Mouse (Mus musculus): ENCODE results near the gene Abhd5. TPM values are rescaled to one million over a fixed set of nuclear protein-coding genes. Genes with fewer than 3 reads are reported as not detected.

Abhd5 gene
- polyA plus RNA-seq, 1 experiment from 2014 or later, result 57.5 TPM

DNA sequence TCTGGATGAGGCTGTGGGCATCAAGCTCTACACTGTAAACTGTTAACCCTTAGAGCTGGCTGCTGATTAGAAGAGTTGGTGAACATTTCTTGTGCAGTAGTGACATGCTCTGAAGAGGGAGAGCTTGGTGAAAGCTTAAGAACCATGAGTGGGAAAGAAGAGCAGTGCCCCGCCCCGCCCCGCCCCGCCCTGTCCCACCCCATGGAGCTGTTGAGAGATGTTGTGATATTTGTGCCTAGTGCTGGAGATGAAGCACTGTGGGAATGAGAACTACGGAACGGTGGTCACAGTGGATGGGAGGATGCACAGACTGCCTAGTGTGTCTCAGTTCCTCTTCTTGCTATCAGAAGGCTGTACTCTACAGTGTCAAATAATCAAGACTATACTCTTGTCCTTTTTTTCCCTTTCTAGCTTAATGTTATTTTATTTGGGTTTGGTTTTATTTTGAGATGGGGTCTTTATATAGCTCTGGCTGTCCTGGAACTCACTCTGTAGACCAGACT lies 18.9 kb downstream of the Abhd5 start:
- no peak overlapping the region for H3K4me3 ChIP-seq (ENCODE audit: low read depth, low read length)
- ATAC-seq (no peak), DNase-seq (ENCODE audit: low spot score) (no peak)
- H3K9me3 ChIP-seq (ENCODE audit: low read length), result no peaks in the 10 kb centered on the region
- TF ChIP-seq CTCF (IDR thresholded peaks at IDR 0.05) (no peak), EP300 (IDR thresholded peaks at IDR 0.05) (no peak)
- no peaks in the 10 kb centered on the region for H3K36me3 ChIP-seq (ENCODE audit: insufficient read depth, low read length)
- H3K27ac ChIP-seq (ENCODE audit: low read length), result no peak overlapping the region
- WGBS, result 94% methylated on average over 6 of the region's 6 CpGs
- H3K9ac ChIP-seq (replicated peaks; ENCODE audit: low read depth), result no peak overlapping the region
- H3K27me3 ChIP-seq (replicated peaks; ENCODE audit: insufficient read depth, low read length), result no peaks in the 10 kb centered on the region
- H3K4me2 ChIP-seq (replicated peaks; ENCODE audit: low read depth, low read length), result no peak overlapping the region
- peaks cover 5% of the 10 kb centered on the region; the same call in 1 of the 2 replicates for H3K4me1 ChIP-seq (ENCODE audit: insufficient read depth, low read depth, low read length)

DNA sequence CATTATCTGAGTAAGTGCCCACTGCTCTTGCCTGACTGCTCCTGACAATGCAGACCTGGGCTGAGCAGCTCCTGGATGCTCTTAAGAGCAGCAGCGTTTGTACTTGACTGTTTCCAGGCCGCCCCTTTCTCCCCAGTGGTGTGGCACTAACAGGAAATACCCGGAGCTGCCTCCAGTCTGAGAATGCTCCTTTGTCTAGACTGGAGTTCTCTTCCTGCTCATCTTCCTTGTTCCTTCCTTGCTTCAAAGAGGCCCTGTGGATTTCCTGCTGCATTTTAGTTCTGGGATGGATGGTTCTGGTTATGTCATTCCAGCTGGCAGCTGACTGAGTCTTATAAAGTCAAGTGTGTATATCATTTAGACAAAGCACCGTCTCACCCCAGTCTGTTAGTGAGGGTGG lies 21.1 kb downstream of the Abhd5 start:
- no peak overlapping the region for H3K4me2 ChIP-seq (replicated peaks; ENCODE audit: low read depth, low read length)
- peak overlapping the region; percentile 14; the same call in 1 of the 2 replicates for H3K27ac ChIP-seq (ENCODE audit: low read length)
- H3K4me3 ChIP-seq (ENCODE audit: low read depth, low read length), result no peak overlapping the region
- DNase-seq (ENCODE audit: low spot score) (peak; percentile 34), ATAC-seq (peak; percentile 81)
- no peak overlapping the region for H3K9ac ChIP-seq (replicated peaks; ENCODE audit: low read depth)
- no peaks in the 10 kb centered on the region; the same call in 1 of the 2 replicates for H3K36me3 ChIP-seq (ENCODE audit: insufficient read depth, low read length)
- WGBS, result 19% methylated on average over 4 of the region's 4 CpGs
- TF ChIP-seq EP300 (IDR thresholded peaks at IDR 0.05) (no peak), CTCF (IDR thresholded peaks at IDR 0.05) (no peak)
- H3K9me3 ChIP-seq (ENCODE audit: low read length), result no peaks in the 10 kb centered on the region
- H3K4me1 ChIP-seq (ENCODE audit: insufficient read depth, low read depth, low read length), result peaks cover 5% of the 10 kb centered on the region; the same call in 1 of the 2 replicates
- no peaks in the 10 kb centered on the region for H3K27me3 ChIP-seq (replicated peaks; ENCODE audit: insufficient read depth, low read length)

DNA sequence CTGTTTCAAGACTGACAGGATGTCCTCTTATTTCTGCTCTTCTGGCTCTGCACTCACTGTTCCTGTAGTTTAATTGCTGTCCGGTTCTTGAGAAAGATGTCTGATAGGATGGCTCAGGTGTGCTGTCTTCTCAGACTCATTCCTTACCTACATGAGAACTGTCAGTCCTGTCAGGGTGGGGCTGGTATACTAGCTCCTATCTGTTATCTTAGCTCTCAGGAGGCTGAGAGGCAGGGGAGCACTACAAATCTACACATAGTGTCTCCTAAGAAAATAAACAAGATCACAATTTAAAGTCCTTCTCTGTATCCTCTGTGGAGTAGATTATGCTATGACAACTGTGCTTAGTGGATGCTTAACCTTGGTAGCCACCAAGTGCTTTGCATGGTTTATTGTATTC lies 21.6 kb downstream of the Abhd5 start:
- H3K36me3 ChIP-seq (ENCODE audit: insufficient read depth, low read length), result no peaks in the 10 kb centered on the region; the same call in 1 of the 2 replicates
- H3K4me2 ChIP-seq (replicated peaks; ENCODE audit: low read depth, low read length), result no peak overlapping the region
- no peaks in the 10 kb centered on the region for H3K9me3 ChIP-seq (ENCODE audit: low read length)
- WGBS, result 68% methylated on average over 1 of the region's 1 CpGs
- ATAC-seq, result no peak
- H3K9ac ChIP-seq (replicated peaks; ENCODE audit: low read depth), result no peak overlapping the region
- H3K4me3 ChIP-seq (ENCODE audit: low read depth, low read length), result no peak overlapping the region
- DNase-seq (ENCODE audit: low spot score), result no peak
- H3K27ac ChIP-seq (ENCODE audit: low read length), result no peak overlapping the region
- no peaks in the 10 kb centered on the region for H3K27me3 ChIP-seq (replicated peaks; ENCODE audit: insufficient read depth, low read length)
- H3K4me1 ChIP-seq (ENCODE audit: insufficient read depth, low read depth, low read length), result peaks cover 5% of the 10 kb centered on the region; the same call in 1 of the 2 replicates
- TF ChIP-seq CTCF (IDR thresholded peaks at IDR 0.05) (no peak), EP300 (IDR thresholded peaks at IDR 0.05) (no peak)

GRCm38 (mm10) chr9:122378986-122379385 lies 27.6 kb downstream of the Abhd5 start:
- TF ChIP-seq EP300 (IDR thresholded peaks at IDR 0.05), result no peak
- no peak for TF ChIP-seq CTCF (IDR thresholded peaks at IDR 0.05)
- Histone ChIP-seq H3K27me3 (replicated peaks; ENCODE audit: insufficient read depth, low read length) (no peaks in the 10 kb centered on the region), H3K4me3 (ENCODE audit: low read depth, low read length) (no peak overlapping the region), H3K9me3 (ENCODE audit: low read length) (no peaks in the 10 kb centered on the region), H3K4me1 (ENCODE audit: insufficient read depth, low read depth, low read length) (no peaks in the 10 kb centered on the region), H3K4me2 (replicated peaks; ENCODE audit: low read depth, low read length) (no peak overlapping the region), H3K36me3 (ENCODE audit: insufficient read depth, low read length) (peaks cover 19% of the 10 kb centered on the region; the same call in 1 of the 2 replicates), H3K9ac (replicated peaks; ENCODE audit: low read depth) (no peak overlapping the region), H3K27ac (ENCODE audit: low read length) (no peak overlapping the region)
- DNase-seq (ENCODE audit: low spot score), result no peak
- 82% methylated on average over 6 of the region's 6 CpGs for WGBS
- ATAC-seq, result no peak

DNA sequence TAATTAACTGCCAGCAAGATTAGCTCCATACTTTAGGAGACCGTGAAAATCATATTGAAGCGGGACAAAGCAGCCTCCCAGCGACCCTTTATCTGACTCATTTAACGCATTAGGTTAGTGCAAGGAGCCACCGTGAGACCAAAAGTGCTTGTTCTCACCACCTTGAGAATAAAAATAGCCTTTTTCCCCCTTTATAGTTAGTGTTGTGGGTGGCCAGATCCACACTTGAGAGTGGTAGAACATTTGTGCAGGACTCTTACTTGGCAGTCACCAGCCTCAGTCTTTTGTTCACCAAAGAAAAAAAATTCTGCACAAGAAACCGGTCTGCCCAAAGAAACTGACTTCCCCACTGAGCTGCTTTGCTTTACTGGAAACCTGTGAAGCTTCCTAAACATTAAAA lies 29.6 kb downstream of the Abhd5 start:
- no peak overlapping the region for H3K27ac ChIP-seq (ENCODE audit: low read length)
- no peaks in the 10 kb centered on the region for H3K4me1 ChIP-seq (ENCODE audit: insufficient read depth, low read depth, low read length)
- H3K4me3 ChIP-seq (ENCODE audit: low read depth, low read length), result no peak overlapping the region
- no peaks in the 10 kb centered on the region for H3K9me3 ChIP-seq (ENCODE audit: low read length)
- no peak overlapping the region for H3K9ac ChIP-seq (replicated peaks; ENCODE audit: low read depth)
- H3K27me3 ChIP-seq (replicated peaks; ENCODE audit: insufficient read depth, low read length), result no peaks in the 10 kb centered on the region
- ATAC-seq (no peak), DNase-seq (ENCODE audit: low spot score) (no peak)
- TF ChIP-seq EP300 (IDR thresholded peaks at IDR 0.05) (no peak), CTCF (IDR thresholded peaks at IDR 0.05) (no peak)
- WGBS, result 72% methylated on average over 6 of the region's 6 CpGs
- no peak overlapping the region for H3K4me2 ChIP-seq (replicated peaks; ENCODE audit: low read depth, low read length)
- H3K36me3 ChIP-seq (ENCODE audit: insufficient read depth, low read length), result peaks cover 19% of the 10 kb centered on the region; the same call in 1 of the 2 replicates

- H3K4me2 ChIP-seq (replicated peaks; ENCODE audit: low read depth, low read length), result no peak overlapping the region
- ATAC-seq (no peak), DNase-seq (ENCODE audit: low spot score) (no peak)
- H3K36me3 ChIP-seq (ENCODE audit: insufficient read depth, low read length), result peaks cover 19% of the 10 kb centered on the region; the same call in 1 of the 2 replicates
- H3K4me3 ChIP-seq (ENCODE audit: low read depth, low read length), result no peak overlapping the region
- H3K9me3 ChIP-seq (ENCODE audit: low read length), result no peaks in the 10 kb centered on the region
- no peaks in the 10 kb centered on the region for H3K4me1 ChIP-seq (ENCODE audit: insufficient read depth, low read depth, low read length)
- H3K27me3 ChIP-seq (replicated peaks; ENCODE audit: insufficient read depth, low read length), result no peaks in the 10 kb centered on the region
- TF ChIP-seq EP300 (IDR thresholded peaks at IDR 0.05) (no peak), CTCF (IDR thresholded peaks at IDR 0.05) (no peak)
- no peak overlapping the region for H3K27ac ChIP-seq (ENCODE audit: low read length)
- 86% methylated on average over 6 of the region's 6 CpGs for WGBS
- H3K9ac ChIP-seq (replicated peaks; ENCODE audit: low read depth), result no peak overlapping the region
Observed at GRCm38 (mm10) chr9:122382006-122382405, 30.6 kb downstream of the Abhd5 start.

Measured in lung, postnatal 0 days (tissue).